Mouse (Mus musculus): ENCODE data around the gene Klra3. TPM values are rescaled to one million over a fixed set of nuclear protein-coding genes. Genes with fewer than 3 reads are reported as not detected.
"Not testable (repeated sequence)": the region's sequence is repeated elsewhere in the genome, so short reads cannot be mapped to it uniquely, and the experiment has no call there.

Klra3 gene
- 0.31 TPM in 1 of 2 replicates, not detected in the other for total RNA-seq (2017)

DNA sequence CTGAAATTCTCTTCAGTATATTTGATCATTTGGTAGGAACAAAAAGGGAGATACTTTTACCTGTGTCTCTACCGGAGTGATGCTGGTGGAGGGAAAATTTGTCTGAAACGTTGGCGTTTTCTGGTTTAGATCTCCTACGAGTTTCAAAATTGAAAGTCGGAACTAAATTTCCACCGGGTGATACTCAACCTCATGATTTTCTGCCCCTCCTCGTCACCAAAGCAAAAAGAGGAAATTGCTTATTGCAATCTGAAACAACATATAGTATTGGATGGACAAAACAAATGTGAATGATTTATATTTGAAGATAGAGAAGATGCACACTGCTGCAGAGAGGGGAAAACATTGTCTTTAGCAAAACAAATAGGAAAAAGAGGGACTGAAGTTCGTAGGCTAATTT lies at the start of gene Klra3:
Gene Klra3 (minus strand): TSS at position 164 of the 400 bp plus-strand sequence.
- ATAC-seq (replicated peaks in 1 of 2; ENCODE audit: insufficient read depth in 1 of 2, low FRiP score in 2 of 2, low TSS enrichment in 1 of 2, low read depth in 1 of 2, poor library complexity in 2 of 2, severe bottlenecking in 2 of 2): no peak

GRCm38 (mm10) chr6:130386750-130387149 lies 49.4 kb upstream of the Klra3 start, which contains the start of gene Klra1:
TSS of gene Klra1 (minus strand) at chr6:130386874.
- no peak; a peak in 1 of 4 replicates for ATAC-seq (replicated peaks in 1 of 2; ENCODE audit: insufficient read depth in 1 of 2, low FRiP score in 2 of 2, low TSS enrichment in 1 of 2, low read depth in 1 of 2, poor library complexity in 2 of 2, severe bottlenecking in 2 of 2)

DNA sequence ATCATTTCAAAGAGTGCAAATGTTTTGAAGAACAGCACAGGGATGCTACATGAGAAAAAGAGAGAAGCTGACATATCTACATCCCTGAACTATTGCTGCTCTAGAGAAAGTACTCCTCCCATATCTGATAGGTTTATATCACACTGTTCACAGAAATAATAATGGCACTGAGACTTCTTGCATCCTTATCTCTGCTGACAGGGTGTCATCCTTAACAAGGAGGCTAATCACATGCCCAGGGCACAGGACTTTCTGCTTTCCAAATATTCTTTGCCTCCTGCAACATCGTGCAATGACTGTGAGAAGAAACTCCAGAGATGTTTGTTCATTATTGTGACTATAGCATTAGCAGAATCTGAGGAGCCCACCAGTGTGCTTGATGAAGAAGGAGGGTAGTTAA lies 48.4 kb upstream of the Klra3 start:
- no peak for ATAC-seq (replicated peaks in 1 of 2; ENCODE audit: insufficient read depth in 1 of 2, low FRiP score in 2 of 2, low TSS enrichment in 1 of 2, low read depth in 1 of 2, poor library complexity in 2 of 2, severe bottlenecking in 2 of 2)

GRCm38 (mm10) chr6:130382375-130382774 lies 45.0 kb upstream of the Klra3 start:
- peak in 1 of 2 experiments; percentile 59; a peak in 2 of 4 replicates for ATAC-seq (replicated peaks in 1 of 2; ENCODE audit: insufficient read depth in 1 of 2, low FRiP score in 2 of 2, low TSS enrichment in 1 of 2, low read depth in 1 of 2, poor library complexity in 2 of 2, severe bottlenecking in 2 of 2)

- not testable (repeated sequence) for ATAC-seq (replicated peaks in 1 of 2; ENCODE audit: insufficient read depth in 1 of 2, low FRiP score in 2 of 2, low TSS enrichment in 1 of 2, low read depth in 1 of 2, poor library complexity in 2 of 2, severe bottlenecking in 2 of 2)
Measured at GRCm38 (mm10) chr6:130345381-130345780, 8.0 kb upstream of the Klra3 start.

- peak; percentile 86 to 92 for ATAC-seq (replicated peaks in 1 of 2; ENCODE audit: insufficient read depth in 1 of 2, low FRiP score in 2 of 2, low TSS enrichment in 1 of 2, low read depth in 1 of 2, poor library complexity in 2 of 2, severe bottlenecking in 2 of 2)
Measured at GRCm38 (mm10) chr6:130341973-130342372, 4.6 kb upstream of the Klra3 start.

DNA sequence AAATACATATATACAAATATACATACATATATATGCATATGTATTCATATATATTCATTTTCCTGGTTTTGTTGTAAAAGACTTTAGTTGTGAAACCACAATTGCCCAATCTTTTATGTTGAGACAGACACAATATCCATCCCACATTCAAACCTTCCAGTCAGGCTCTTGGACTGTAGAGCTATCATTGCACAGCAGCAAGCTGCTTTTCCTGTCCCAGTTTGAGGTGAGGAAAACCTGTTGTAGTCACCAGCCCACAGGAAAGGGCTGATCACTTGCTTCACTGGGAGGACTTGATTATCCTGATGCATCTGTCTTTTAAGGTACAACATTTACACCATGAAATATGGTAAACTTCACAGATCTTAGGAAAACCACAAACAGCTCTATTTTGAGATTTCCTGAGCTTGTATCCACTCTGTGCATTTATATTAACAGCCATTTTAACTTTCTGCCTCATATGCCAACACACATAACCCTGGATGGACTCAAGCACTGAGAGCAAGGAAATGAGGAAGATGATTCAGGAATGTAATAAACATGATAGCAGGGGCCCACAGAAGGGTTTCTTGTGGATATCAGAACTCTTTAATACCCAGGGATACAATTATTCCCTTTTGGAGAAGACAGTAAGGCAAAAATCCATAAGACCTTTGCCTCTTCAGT lies 49.3 kb downstream of the Klra3 start:
- ATAC-seq (replicated peaks in 1 of 2; ENCODE audit: insufficient read depth in 1 of 2, low FRiP score in 2 of 2, low TSS enrichment in 1 of 2, low read depth in 1 of 2, poor library complexity in 2 of 2, severe bottlenecking in 2 of 2): peak; percentile 86 to 87

GRCm38 (mm10) chr6:130281828-130282227 lies 55.5 kb downstream of the Klra3 start, which contains the start of gene Klra10:
TSS of gene Klra10 (minus strand) at chr6:130281928.
- not testable (repeated sequence) for ATAC-seq (replicated peaks in 1 of 2; ENCODE audit: insufficient read depth in 1 of 2, low FRiP score in 2 of 2, low TSS enrichment in 1 of 2, low read depth in 1 of 2, poor library complexity in 2 of 2, severe bottlenecking in 2 of 2)

Other genes with a start within 250 kb of the Klra3 start
- gene Klra8, start 207.7 kb downstream of the Klra3 start, total RNA-seq (2017): 0.94 TPM in 1 of 2 replicates, not detected in the other
- gene Klra9, start 144.5 kb downstream of the Klra3 start, total RNA-seq (2017): 1.4 TPM in 1 of 2 replicates, not detected in the other
- gene Klra7, start 104.3 kb downstream of the Klra3 start, total RNA-seq (2017): 0.74 TPM in 1 of 2 replicates, not detected in the other
- not detected in 2 replicates for gene Klra10, start 55.6 kb downstream of the Klra3 start, total RNA-seq (2017)
- not detected in 2 replicates for gene Klra1, start 49.3 kb upstream of the Klra3 start, total RNA-seq (2017)